Mouse (Mus musculus) hindbrain, embryonic 16.5 days (tissue): ENCODE measurements at regions not wholly inside any gene's neighbourhood (a gene's known extent, or its start where the extent isn't known, plus 50 kb on each side); places are given as distances from the start of the nearest gene placed in this dataset.
A peak's percentile ranks its signal among the peaks of the same experiment; 100 is the strongest.

ENCODE experiments used
- ATAC-seq: fragments of 200-750 bp; cut with Nextera tagmentation; 2 replicates; pipeline ENCODE4 v1.8.0; 2017; ENCODE audit warnings: moderate TSS enrichment, moderate library complexity
- H3K27ac ChIP-seq: fragments of 300-500 bp; sonication (generic); 2 replicates; pipeline ENCODE4 v1.5.1; 2014; ENCODE audit warnings: low read depth, mild to moderate bottlenecking, control low read depth, low read length, moderate library complexity
- H3K27me3 ChIP-seq: fragments of 300-500 bp; sonication (generic); replicated peaks from 2 replicates; pipeline ENCODE4 v1.6.1; 2014; ENCODE audit warnings: low read length; ENCODE audit not compliant: control insufficient read depth, insufficient read depth
- H3K36me3 ChIP-seq: fragments of 300-500 bp; sonication (generic); 2 replicates; pipeline ENCODE4 v1.6.1; 2014; ENCODE audit warnings: mild to moderate bottlenecking, low read length, moderate library complexity, mixed read lengths; ENCODE audit not compliant: control insufficient read depth, insufficient read depth
- H3K4me1 ChIP-seq: fragments of 300-500 bp; sonication (generic); 2 replicates; pipeline ENCODE4 v1.6.1; 2014; ENCODE audit warnings: low read depth, low read length; ENCODE audit not compliant: control insufficient read depth, insufficient read depth
- H3K4me2 ChIP-seq: fragments of 300-500 bp; sonication (generic); 2 replicates; pipeline ENCODE4 v1.6.1; 2014; ENCODE audit warnings: mild to moderate bottlenecking, low read length, control low read depth, moderate library complexity
- H3K4me3 ChIP-seq: fragments of 300-500 bp; sonication (generic); 2 replicates; pipeline ENCODE4 v1.5.1; 2014; ENCODE audit warnings: mild to moderate bottlenecking, low read length, control low read depth, moderate library complexity
- H3K9ac ChIP-seq: fragments of 300-500 bp; sonication (generic); 2 replicates; pipeline ENCODE4 v1.6.1; 2014; ENCODE audit warnings: low read depth, mild to moderate bottlenecking, control low read depth, low read length, moderate library complexity
- H3K9me3 ChIP-seq: fragments of 300-500 bp; sonication (generic); 2 replicates; pipeline ENCODE4 v1.6.1; 2014; ENCODE audit warnings: mild to moderate bottlenecking, low read length, moderate library complexity; ENCODE audit not compliant: control insufficient read depth
- WGBS: fragments of 180-500 bp; shearing (Covaris S2); extraction: QIAGEN DNeasy Blood & Tissue Kit; methylation state at CpG from one replicate; pipeline ENCODE4 v1.1.7; 2014; 5-methylcytosine and 5-hydroxymethylcytosine counted together

DNA sequence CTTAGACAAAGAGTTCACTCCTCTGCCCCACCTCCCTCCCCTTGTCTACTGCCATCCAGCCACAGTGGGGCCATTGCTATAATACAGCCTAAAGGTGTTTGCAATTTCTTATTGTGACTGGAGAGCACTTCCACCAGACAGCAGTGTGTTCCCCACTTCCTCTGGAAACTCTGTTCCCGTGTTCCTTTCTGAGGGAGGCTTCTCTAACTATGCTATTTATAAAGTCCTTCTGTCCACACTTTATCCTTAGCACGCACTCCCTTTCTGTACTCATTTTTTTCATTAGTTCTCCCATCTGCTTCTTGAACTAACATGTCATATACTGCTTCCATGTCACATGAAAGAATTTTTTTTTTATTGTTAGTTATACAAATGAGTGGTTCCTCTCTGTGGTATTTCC, 52.0 kb upstream of the 4930432M17Rik start:
- no peak overlapping the region for H3K4me3 ChIP-seq
- ATAC-seq, result no peak
- H3K4me2 ChIP-seq, result no peak overlapping the region
- no peaks in the 10 kb centered on the region for H3K9me3 ChIP-seq
- WGBS, result 55% methylated on average over 2 of the region's 2 CpGs
- no peaks in the 10 kb centered on the region for H3K36me3 ChIP-seq
- no peaks in the 10 kb centered on the region for H3K4me1 ChIP-seq
- no peak overlapping the region for H3K9ac ChIP-seq
- no peaks in the 10 kb centered on the region for H3K27me3 ChIP-seq
- H3K27ac ChIP-seq, result no peak overlapping the region

DNA sequence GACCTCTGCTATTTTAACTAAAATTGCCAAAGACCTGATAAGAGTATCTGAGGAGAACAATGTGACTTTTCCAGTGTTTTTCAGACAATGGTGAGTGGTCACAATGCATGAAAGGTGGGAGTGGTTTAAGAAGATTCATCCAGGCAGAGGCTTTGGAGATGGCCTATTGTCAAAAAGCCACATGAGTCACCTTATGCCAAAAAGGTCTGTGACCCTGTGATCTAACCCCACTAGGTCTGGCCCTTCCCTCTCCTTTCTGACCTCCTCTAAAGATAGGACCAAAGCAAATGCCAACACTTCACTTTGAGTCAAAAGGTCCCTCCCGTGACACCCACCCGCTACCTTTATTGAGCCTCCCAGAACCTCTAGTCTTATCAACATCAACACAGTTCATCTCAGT, 52.4 kb upstream of the 4930432M17Rik start:
- 53% methylated on average over 2 of the region's 2 CpGs for WGBS
- no peak overlapping the region for H3K27ac ChIP-seq

GRCm38 (mm10) chr3:121617351-121617750, 53.2 kb upstream of the 4930432M17Rik start:
- no peaks in the 10 kb centered on the region for H3K9me3 ChIP-seq
- no peaks in the 10 kb centered on the region for H3K4me1 ChIP-seq
- H3K9ac ChIP-seq, result no peak overlapping the region
- H3K4me2 ChIP-seq, result no peak overlapping the region
- no peaks in the 10 kb centered on the region for H3K27me3 ChIP-seq
- no peaks in the 10 kb centered on the region for H3K36me3 ChIP-seq
- 53% methylated on average over 7 of the region's 7 CpGs for WGBS
- H3K4me3 ChIP-seq, result no peak overlapping the region
- no peak for ATAC-seq
- no peak overlapping the region for H3K27ac ChIP-seq

More for the DNA sequence above, 52.4 kb upstream of the 4930432M17Rik start:
- Histone ChIP-seq H3K9ac (no peak overlapping the region), H3K4me2 (no peak overlapping the region), H3K9me3 (no peaks in the 10 kb centered on the region), H3K4me3 (no peak overlapping the region), H3K27me3 (no peaks in the 10 kb centered on the region), H3K36me3 (no peaks in the 10 kb centered on the region), H3K4me1 (no peaks in the 10 kb centered on the region)
- ATAC-seq, result no peak

DNA sequence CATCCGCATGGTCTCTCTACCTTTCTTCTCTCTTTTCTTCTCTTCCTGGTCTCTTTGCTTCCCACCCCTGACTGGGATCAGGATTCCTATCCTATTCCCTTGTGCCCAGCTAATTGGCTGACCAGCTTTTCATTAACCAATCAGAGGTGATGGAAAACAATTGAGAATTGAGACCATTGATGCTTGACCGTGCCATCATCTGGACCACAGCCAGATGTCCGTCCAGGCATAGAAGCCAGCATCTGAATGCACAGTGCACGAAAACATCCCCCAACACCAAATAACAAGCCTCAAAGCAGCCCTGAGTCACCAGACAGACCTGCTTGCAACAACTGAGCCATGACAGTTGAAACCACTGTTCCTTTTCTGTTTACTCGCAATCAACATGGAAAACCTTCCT, 54.5 kb upstream of the 4930432M17Rik start:
- H3K9me3 ChIP-seq, result no peaks in the 10 kb centered on the region
- H3K4me1 ChIP-seq, result no peaks in the 10 kb centered on the region
- H3K4me2 ChIP-seq, result no peak overlapping the region
- H3K27me3 ChIP-seq, result no peaks in the 10 kb centered on the region
- no peak overlapping the region for H3K9ac ChIP-seq
- H3K27ac ChIP-seq, result no peak overlapping the region
- no peaks in the 10 kb centered on the region for H3K36me3 ChIP-seq
- ATAC-seq, result no peak
- no peak overlapping the region for H3K4me3 ChIP-seq
- WGBS, result 59% methylated on average over 5 of the region's 5 CpGs

GRCm38 (mm10) chr3:121614741-121615140, 55.8 kb upstream of the 4930432M17Rik start:
- H3K27me3 ChIP-seq, result no peaks in the 10 kb centered on the region
- H3K27ac ChIP-seq, result no peak overlapping the region
- no peak overlapping the region for H3K4me3 ChIP-seq
- no peak overlapping the region for H3K4me2 ChIP-seq
- H3K4me1 ChIP-seq, result no peaks in the 10 kb centered on the region
- 73% methylated on average over 7 of the region's 7 CpGs for WGBS
- no peak for ATAC-seq
- no peaks in the 10 kb centered on the region for H3K9me3 ChIP-seq
- H3K9ac ChIP-seq, result no peak overlapping the region
- no peaks in the 10 kb centered on the region for H3K36me3 ChIP-seq

GRCm38 (mm10) chr3:121613224-121613623, 57.3 kb upstream of the 4930432M17Rik start:
- no peaks in the 10 kb centered on the region for H3K4me1 ChIP-seq
- WGBS, result 78% methylated on average over 3 of the region's 3 CpGs
- no peak for ATAC-seq

DNA sequence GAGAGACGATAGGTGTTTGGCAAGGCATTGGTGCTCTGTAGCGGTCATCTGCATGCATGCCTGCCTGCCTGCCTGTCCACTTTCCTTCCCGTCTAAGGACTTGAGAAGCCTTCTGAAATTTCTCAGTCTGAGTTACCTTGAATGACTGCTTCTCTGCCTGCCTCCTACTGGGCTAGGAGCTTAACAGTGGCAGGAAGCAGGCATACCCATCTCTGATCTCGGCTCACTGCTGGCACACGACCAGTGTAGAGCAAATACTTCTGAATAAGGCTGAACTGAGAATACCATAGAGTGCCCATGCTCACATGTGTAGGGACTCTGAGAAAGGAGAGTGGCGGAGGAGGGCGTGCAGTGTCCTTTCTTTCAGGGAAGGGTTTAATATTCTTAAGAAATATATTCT, 60.7 kb upstream of the 4930432M17Rik start:
- H3K4me1 ChIP-seq, result no peaks in the 10 kb centered on the region
- H3K4me2 ChIP-seq, result no peak overlapping the region
- no peaks in the 10 kb centered on the region for H3K27me3 ChIP-seq
- no peaks in the 10 kb centered on the region for H3K9me3 ChIP-seq
- no peak for ATAC-seq
- H3K36me3 ChIP-seq, result no peaks in the 10 kb centered on the region
- no peak overlapping the region for H3K9ac ChIP-seq
- H3K27ac ChIP-seq, result no peak overlapping the region
- no peak overlapping the region for H3K4me3 ChIP-seq
- 73% methylated on average over 7 of the region's 7 CpGs for WGBS

More at GRCm38 (mm10) chr3:121613224-121613623, 57.3 kb upstream of the 4930432M17Rik start:
- Histone ChIP-seq H3K36me3 (no peaks in the 10 kb centered on the region), H3K9me3 (no peaks in the 10 kb centered on the region), H3K4me2 (no peak overlapping the region), H3K9ac (no peak overlapping the region), H3K27ac (no peak overlapping the region), H3K4me3 (no peak overlapping the region), H3K27me3 (no peaks in the 10 kb centered on the region)

DNA sequence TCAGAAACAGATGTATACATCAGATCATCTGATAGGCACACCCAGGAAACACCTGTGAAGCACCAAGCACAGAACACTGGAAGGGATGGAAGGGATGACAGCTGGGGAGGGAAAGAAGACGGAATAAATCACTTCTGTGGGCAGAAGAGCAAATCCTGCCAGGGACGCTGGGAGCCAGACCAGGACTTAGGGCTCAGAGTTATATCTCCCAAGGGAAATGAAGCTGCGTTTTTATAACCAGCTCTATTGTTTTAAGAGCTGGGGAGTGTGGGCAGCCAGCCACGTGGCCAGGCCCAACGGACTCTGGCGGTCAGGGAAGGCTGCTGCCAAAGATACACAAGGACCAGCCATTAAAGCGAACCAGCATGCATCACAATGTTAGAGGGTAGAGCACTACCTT, 61.5 kb upstream of the 4930432M17Rik start:
- H3K9me3 ChIP-seq, result no peaks in the 10 kb centered on the region
- no peaks in the 10 kb centered on the region for H3K4me1 ChIP-seq
- no peaks in the 10 kb centered on the region for H3K36me3 ChIP-seq
- 33% methylated on average over 7 of the region's 7 CpGs for WGBS
- peak; percentile 17; the same call in 1 of the 2 replicates for ATAC-seq
- H3K4me2 ChIP-seq, result no peak overlapping the region
- no peaks in the 10 kb centered on the region for H3K27me3 ChIP-seq
- no peak overlapping the region for H3K27ac ChIP-seq
- H3K9ac ChIP-seq, result no peak overlapping the region
- no peak overlapping the region for H3K4me3 ChIP-seq

- Histone ChIP-seq H3K36me3 (no peaks in the 10 kb centered on the region), H3K4me1 (no peaks in the 10 kb centered on the region; the same call in 1 of the 2 replicates), H3K27me3 (no peaks in the 10 kb centered on the region), H3K9me3 (no peaks in the 10 kb centered on the region), H3K4me2 (no peak overlapping the region), H3K9ac (no peak overlapping the region), H3K4me3 (no peak overlapping the region), H3K27ac (no peak overlapping the region)
- 75% methylated on average over 6 of the region's 6 CpGs for WGBS
- ATAC-seq, result no peak
Observed at GRCm38 (mm10) chr3:121604737-121605136, 65.8 kb upstream of the 4930432M17Rik start.

- no peaks in the 10 kb centered on the region for H3K9me3 ChIP-seq
- H3K4me1 ChIP-seq, result no peaks in the 10 kb centered on the region; the same call in 1 of the 2 replicates
- no peaks in the 10 kb centered on the region for H3K27me3 ChIP-seq
- no peak overlapping the region for H3K4me3 ChIP-seq
- no peak overlapping the region for H3K4me2 ChIP-seq
- H3K36me3 ChIP-seq, result no peaks in the 10 kb centered on the region
- no peak overlapping the region for H3K27ac ChIP-seq
- WGBS, result 83% methylated on average over 9 of the region's 9 CpGs
- H3K9ac ChIP-seq, result no peak overlapping the region
- no peak for ATAC-seq
Observed at GRCm38 (mm10) chr3:121604081-121604480, 66.5 kb upstream of the 4930432M17Rik start.
